Mouse (Mus musculus) liver, postnatal 0 days (tissue): ENCODE measurements around the gene Pde8a.

Experiments
- CTCF ChIP-seq: sonication (generic); IDR thresholded peaks from 2 replicates; pipeline ENCODE4 v1.5.1; 2016; ENCODE audit warnings: antibody characterized with exemption, low read depth
- EP300 ChIP-seq: IDR thresholded peaks from 2 replicates; pipeline ENCODE4 v1.6.1; 2016; ENCODE audit warnings: antibody characterized with exemption, low read depth, mild to moderate bottlenecking

- TF ChIP-seq CTCF (no peak), EP300 (no peak)
These were observed 59.5 kb downstream of the Pde8a start for GRCm38 (mm10) chr7:81272908-81273307.
